Mouse (Mus musculus): ENCODE results near the gene Bach1. TPM values are rescaled to one million over a fixed set of nuclear protein-coding genes. Genes with fewer than 3 reads are reported as not detected.
A peak's percentile ranks its signal among the peaks of the same experiment; 100 is the strongest.

Bach1 gene
- 16.2 and 19.3 TPM in 2 replicates for polyA plus RNA-seq (2012; rRNA removed)

GRCm38 (mm10) chr16:87698692-87699305, at the start of gene Bach1:
TSS of gene Bach1 (plus strand) at chr16:87698945.
- under 1% methylated on average over 83 of the region's 84 CpGs for WGBS
- H3K4me3 ChIP-seq (replicated peaks; ENCODE audit: extremely low read depth, low read depth, low read length), result peak within 1 kb of the TSS; percentile 82
- TF ChIP-seq CTCF (IDR thresholded peaks at IDR 0.05; ENCODE audit: insufficient read depth, low read length) (no peak), POLR2A (IDR thresholded peaks at IDR 0.05; ENCODE audit: borderline replicate concordance, extremely low read depth, low read depth, low read length) (peak; percentile 77)
- peaks cover 10% of the 10 kb centered on the region for H3K4me1 ChIP-seq (ENCODE audit: control insufficient read depth, insufficient read depth, low read length)
- DNase-seq, result peak; percentile 95

- Histone ChIP-seq H3K4me3 (replicated peaks; ENCODE audit: extremely low read depth, low read depth, low read length) (no peak overlapping the region), H3K4me1 (ENCODE audit: control insufficient read depth, insufficient read depth, low read length) (peaks cover 3% of the 10 kb centered on the region)
- TF ChIP-seq CTCF (IDR thresholded peaks at IDR 0.05; ENCODE audit: insufficient read depth, low read length), result no peak
- no peak for TF ChIP-seq POLR2A (IDR thresholded peaks at IDR 0.05; ENCODE audit: borderline replicate concordance, extremely low read depth, low read depth, low read length)
- WGBS, result 62% methylated on average over 8 of the region's 8 CpGs
- no peak for DNase-seq
Measured at GRCm38 (mm10) chr16:87652344-87652743, 46.4 kb upstream of the Bach1 start.

GRCm38 (mm10) chr16:87652924-87653323, 45.8 kb upstream of the Bach1 start:
- no peak for DNase-seq
- H3K4me3 ChIP-seq (replicated peaks; ENCODE audit: extremely low read depth, low read depth, low read length), result no peak overlapping the region
- 87% methylated on average over 13 of the region's 13 CpGs for WGBS
- peaks cover 3% of the 10 kb centered on the region for H3K4me1 ChIP-seq (ENCODE audit: control insufficient read depth, insufficient read depth, low read length)
- no peak for TF ChIP-seq CTCF (IDR thresholded peaks at IDR 0.05; ENCODE audit: insufficient read depth, low read length)
- no peak for TF ChIP-seq POLR2A (IDR thresholded peaks at IDR 0.05; ENCODE audit: borderline replicate concordance, extremely low read depth, low read depth, low read length)

- no peak for TF ChIP-seq CTCF (IDR thresholded peaks at IDR 0.05; ENCODE audit: insufficient read depth, low read length)
- 45% methylated on average over 11 of the region's 11 CpGs for WGBS
- no peak overlapping the region for H3K4me3 ChIP-seq (replicated peaks; ENCODE audit: extremely low read depth, low read depth, low read length)
- no peak for DNase-seq
- peaks cover 3% of the 10 kb centered on the region for H3K4me1 ChIP-seq (ENCODE audit: control insufficient read depth, insufficient read depth, low read length)
Measured at GRCm38 (mm10) chr16:87654016-87654575, 44.6 kb upstream of the Bach1 start.

GRCm38 (mm10) chr16:87655005-87655404, 43.7 kb upstream of the Bach1 start:
- H3K4me1 ChIP-seq (ENCODE audit: control insufficient read depth, insufficient read depth, low read length), result peaks cover 3% of the 10 kb centered on the region
- no peak for TF ChIP-seq CTCF (IDR thresholded peaks at IDR 0.05; ENCODE audit: insufficient read depth, low read length)
- TF ChIP-seq POLR2A (IDR thresholded peaks at IDR 0.05; ENCODE audit: borderline replicate concordance, extremely low read depth, low read depth, low read length), result no peak
- DNase-seq, result no peak
- WGBS, result 58% methylated on average over 5 of the region's 5 CpGs
- no peak overlapping the region for H3K4me3 ChIP-seq (replicated peaks; ENCODE audit: extremely low read depth, low read depth, low read length)

GRCm38 (mm10) chr16:87655579-87655978, 43.2 kb upstream of the Bach1 start:
- Histone ChIP-seq H3K4me1 (ENCODE audit: control insufficient read depth, insufficient read depth, low read length) (peaks cover 3% of the 10 kb centered on the region), H3K4me3 (replicated peaks; ENCODE audit: extremely low read depth, low read depth, low read length) (no peak overlapping the region)
- DNase-seq, result no peak
- 61% methylated on average over 9 of the region's 9 CpGs for WGBS
- TF ChIP-seq POLR2A (IDR thresholded peaks at IDR 0.05; ENCODE audit: borderline replicate concordance, extremely low read depth, low read depth, low read length), result no peak

GRCm38 (mm10) chr16:87656771-87657170, 42.0 kb upstream of the Bach1 start:
- DNase-seq, result no peak
- Histone ChIP-seq H3K4me3 (replicated peaks; ENCODE audit: extremely low read depth, low read depth, low read length) (no peak overlapping the region), H3K4me1 (ENCODE audit: control insufficient read depth, insufficient read depth, low read length) (peaks cover 3% of the 10 kb centered on the region)
- no peak for TF ChIP-seq POLR2A (IDR thresholded peaks at IDR 0.05; ENCODE audit: borderline replicate concordance, extremely low read depth, low read depth, low read length)
- no peak for TF ChIP-seq CTCF (IDR thresholded peaks at IDR 0.05; ENCODE audit: insufficient read depth, low read length)
- 88% methylated on average over 4 of the region's 4 CpGs for WGBS

- Histone ChIP-seq H3K4me1 (ENCODE audit: control insufficient read depth, insufficient read depth, low read length) (peaks cover 3% of the 10 kb centered on the region), H3K4me3 (replicated peaks; ENCODE audit: extremely low read depth, low read depth, low read length) (no peak overlapping the region)
- no peak for DNase-seq
- WGBS, result 92% methylated on average over 9 of the region's 9 CpGs
- TF ChIP-seq POLR2A (IDR thresholded peaks at IDR 0.05; ENCODE audit: borderline replicate concordance, extremely low read depth, low read depth, low read length) (no peak), CTCF (IDR thresholded peaks at IDR 0.05; ENCODE audit: insufficient read depth, low read length) (no peak)
Measured at GRCm38 (mm10) chr16:87657291-87657690, 41.5 kb upstream of the Bach1 start.

- peak overlapping the region; percentile 52 for H3K4me3 ChIP-seq (replicated peaks; ENCODE audit: extremely low read depth, low read depth, low read length)
- peak; percentile 36 for DNase-seq
- WGBS, result 24% methylated on average over 12 of the region's 12 CpGs
- H3K4me1 ChIP-seq (ENCODE audit: control insufficient read depth, insufficient read depth, low read length), result peaks cover 2% of the 10 kb centered on the region
- no peak for TF ChIP-seq CTCF (IDR thresholded peaks at IDR 0.05; ENCODE audit: insufficient read depth, low read length)
- TF ChIP-seq POLR2A (IDR thresholded peaks at IDR 0.05; ENCODE audit: borderline replicate concordance, extremely low read depth, low read depth, low read length), result no peak
Measured at GRCm38 (mm10) chr16:87661024-87661471, 37.7 kb upstream of the Bach1 start.

- peaks cover 2% of the 10 kb centered on the region for H3K4me1 ChIP-seq (ENCODE audit: control insufficient read depth, insufficient read depth, low read length)
- TF ChIP-seq CTCF (IDR thresholded peaks at IDR 0.05; ENCODE audit: insufficient read depth, low read length) (no peak), POLR2A (IDR thresholded peaks at IDR 0.05; ENCODE audit: borderline replicate concordance, extremely low read depth, low read depth, low read length) (no peak)
- no peak for DNase-seq
- WGBS, result 49% methylated on average over 8 of the region's 8 CpGs
- no peak overlapping the region for H3K4me3 ChIP-seq (replicated peaks; ENCODE audit: extremely low read depth, low read depth, low read length)
Measured at GRCm38 (mm10) chr16:87661636-87662035, 37.1 kb upstream of the Bach1 start.
